Mouse (Mus musculus): ENCODE results near the gene Mau2. TPM values are rescaled to one million over a fixed set of nuclear protein-coding genes. Genes with fewer than 3 reads are reported as not detected.
"Not testable (repeated sequence)": the region's sequence is repeated elsewhere in the genome, so short reads cannot be mapped to it uniquely, and the experiment has no call there.

The Mau2 gene
- polyA plus RNA-seq, 1 experiment from 2014 or later, result 53.8 TPM

DNA sequence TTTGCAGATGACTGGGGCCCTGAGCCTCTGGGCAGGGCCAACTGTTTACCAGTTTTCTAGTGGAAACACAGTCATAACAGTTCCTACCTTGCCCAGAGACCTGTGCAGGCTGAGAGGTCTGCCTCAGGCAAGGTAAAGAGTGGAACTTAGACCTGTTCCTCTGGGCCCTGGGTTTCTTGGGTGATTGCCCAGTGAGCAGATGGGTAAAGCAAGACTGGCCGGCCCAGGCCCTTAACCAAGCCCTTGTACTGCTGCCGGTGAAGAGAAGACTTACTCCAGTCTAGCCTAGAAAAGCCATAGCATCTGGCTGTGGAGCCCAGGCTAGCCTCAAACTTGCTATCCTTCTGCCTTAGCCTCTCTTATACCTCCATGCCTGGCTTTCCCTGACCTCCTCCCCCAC lies 39.4 kb upstream of the Mau2 start:
- H3K9ac ChIP-seq (ENCODE audit: low read length), result no peak overlapping the region
- ATAC-seq (replicated peaks; ENCODE audit: low FRiP score), result no peak
- no peak overlapping the region for H3K27ac ChIP-seq (ENCODE audit: low read depth, low read length)
- WGBS, result 87% methylated on average over 2 of the region's 2 CpGs
- DNase-seq (ENCODE audit: low spot score), result no peak
- no peaks in the 10 kb centered on the region for H3K9me3 ChIP-seq (ENCODE audit: control insufficient read depth, low read length)
- no peaks in the 10 kb centered on the region for H3K36me3 ChIP-seq (ENCODE audit: control insufficient read depth, insufficient read depth, low read length)
- H3K4me2 ChIP-seq (ENCODE audit: low read depth, low read length, severe bottlenecking), result no peak overlapping the region
- no peak overlapping the region for H3K4me3 ChIP-seq (ENCODE audit: low read depth, low read length)
- H3K4me1 ChIP-seq (replicated peaks; ENCODE audit: control insufficient read depth, insufficient read depth, low read length), result peaks cover 12% of the 10 kb centered on the region; the same call in 1 of the 2 replicates
- peaks cover 44% of the 10 kb centered on the region for H3K27me3 ChIP-seq (ENCODE audit: control insufficient read depth, insufficient read depth, low read length)

DNA sequence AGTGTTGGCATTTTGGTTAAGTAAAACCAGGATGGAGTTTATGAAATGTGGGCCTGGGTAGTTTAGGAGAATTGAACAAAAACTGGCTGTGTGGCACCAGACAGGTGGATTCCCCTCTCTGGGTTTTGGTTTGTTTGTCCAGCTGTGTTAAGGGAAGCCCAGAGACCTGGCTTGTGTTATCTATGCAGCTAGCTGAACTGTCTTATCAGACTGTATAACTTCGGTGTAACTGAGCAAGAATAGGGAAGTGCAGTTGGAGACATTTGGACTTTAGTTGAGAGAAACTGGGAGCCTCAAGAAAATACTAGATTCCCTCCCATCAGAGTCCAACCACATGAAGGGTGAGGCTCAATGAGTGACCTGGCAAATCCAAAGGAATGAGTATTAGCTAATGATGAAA lies 31.1 kb upstream of the Mau2 start:
- 87% methylated on average over 1 of the region's 1 CpGs for WGBS
- H3K27ac ChIP-seq (ENCODE audit: low read depth, low read length), result no peak overlapping the region
- no peak for ATAC-seq (replicated peaks; ENCODE audit: low FRiP score)

DNA sequence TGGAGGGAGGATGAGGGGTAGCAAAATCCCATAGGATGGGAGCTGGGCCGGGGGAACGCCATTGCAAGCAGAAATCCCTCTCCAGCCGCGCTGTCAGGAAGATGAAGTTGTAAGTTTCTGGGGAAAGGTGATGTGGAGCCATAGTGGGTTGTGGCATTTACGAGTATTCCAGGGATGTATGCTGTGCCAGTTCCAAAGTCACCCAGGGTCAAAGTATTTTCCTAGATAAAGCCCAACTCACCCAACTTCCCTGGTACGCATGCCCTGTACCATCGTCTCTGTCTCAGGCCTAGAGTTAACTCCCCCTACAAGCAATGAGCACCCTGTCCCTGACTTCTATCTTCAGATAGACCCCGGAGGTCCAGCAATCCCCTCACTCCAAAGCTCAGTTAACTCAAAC lies 30.6 kb upstream of the Mau2 start:
- 63% methylated on average over 8 of the region's 8 CpGs for WGBS
- no peak for DNase-seq (ENCODE audit: low spot score)
- Histone ChIP-seq H3K9ac (ENCODE audit: low read length) (no peak overlapping the region), H3K36me3 (ENCODE audit: control insufficient read depth, insufficient read depth, low read length) (no peaks in the 10 kb centered on the region; the same call in 1 of the 2 replicates), H3K4me3 (ENCODE audit: low read depth, low read length) (no peak overlapping the region), H3K4me2 (ENCODE audit: low read depth, low read length, severe bottlenecking) (no peak overlapping the region), H3K4me1 (replicated peaks; ENCODE audit: control insufficient read depth, insufficient read depth, low read length) (0 out of 2 replicates have a peak, but pooled peaks cover 2% of the 10 kb centered on the region), H3K27ac (ENCODE audit: low read depth, low read length) (no peak overlapping the region), H3K27me3 (ENCODE audit: control insufficient read depth, insufficient read depth, low read length) (no peaks in the 10 kb centered on the region), H3K9me3 (ENCODE audit: control insufficient read depth, low read length) (no peaks in the 10 kb centered on the region)
- no peak for ATAC-seq (replicated peaks; ENCODE audit: low FRiP score)

More for the DNA sequence above, 31.1 kb upstream of the Mau2 start:
- H3K4me2 ChIP-seq (ENCODE audit: low read depth, low read length, severe bottlenecking), result no peak overlapping the region
- H3K9me3 ChIP-seq (ENCODE audit: control insufficient read depth, low read length), result no peaks in the 10 kb centered on the region
- H3K4me3 ChIP-seq (ENCODE audit: low read depth, low read length), result no peak overlapping the region
- H3K9ac ChIP-seq (ENCODE audit: low read length), result no peak overlapping the region
- 0 out of 2 replicates have a peak, but pooled peaks cover 2% of the 10 kb centered on the region for H3K4me1 ChIP-seq (replicated peaks; ENCODE audit: control insufficient read depth, insufficient read depth, low read length)
- H3K36me3 ChIP-seq (ENCODE audit: control insufficient read depth, insufficient read depth, low read length), result no peaks in the 10 kb centered on the region; the same call in 1 of the 2 replicates
- no peak for DNase-seq (ENCODE audit: low spot score)
- no peaks in the 10 kb centered on the region for H3K27me3 ChIP-seq (ENCODE audit: control insufficient read depth, insufficient read depth, low read length)

DNA sequence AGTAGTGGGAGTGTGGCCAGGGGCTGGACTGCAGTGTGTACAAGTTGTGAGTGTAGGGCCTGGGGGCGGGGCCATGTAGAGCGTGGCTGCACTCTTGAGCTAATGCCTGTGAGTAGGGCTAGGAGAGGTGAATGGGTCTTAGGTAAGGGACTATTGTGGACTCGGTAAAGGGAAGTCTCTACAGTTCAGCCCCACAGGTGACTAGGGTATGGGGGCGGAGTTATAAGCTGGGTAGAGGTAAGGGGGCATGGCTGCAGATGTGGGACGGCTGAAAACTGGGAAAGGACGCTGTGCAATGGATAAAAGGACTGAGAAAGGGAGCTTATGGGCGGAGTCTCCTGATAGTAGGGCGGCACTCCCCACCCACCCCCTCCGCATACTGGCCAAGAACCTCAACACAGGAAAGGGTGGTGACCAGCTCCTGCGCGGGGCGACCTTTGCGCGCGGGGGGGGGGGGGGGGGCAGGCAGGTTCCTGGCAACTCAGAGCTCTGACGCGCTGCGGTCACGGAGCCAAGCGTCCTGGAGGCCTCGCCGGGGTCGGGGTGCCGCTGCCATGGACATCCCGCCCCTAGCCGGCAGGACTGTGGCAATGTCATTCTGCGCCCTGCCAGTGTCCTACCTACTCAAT lies 30.0 kb upstream of the Mau2 start, which contains the start of gene Tm6sf2:
Tm6sf2 (plus strand) TSS at position 484 of the 629 bp plus-strand sequence.
- ATAC-seq (replicated peaks; ENCODE audit: low FRiP score) (peak; percentile 42; the same call in 1 of the 2 replicates), DNase-seq (ENCODE audit: low spot score) (peak; percentile 56)
- H3K27me3 ChIP-seq (ENCODE audit: control insufficient read depth, insufficient read depth, low read length), result no peaks in the 10 kb centered on the region
- no peak within 1 kb of the TSS for H3K4me2 ChIP-seq (ENCODE audit: low read depth, low read length, severe bottlenecking)
- 9% methylated on average over 24 of the region's 27 CpGs for WGBS
- H3K27ac ChIP-seq (ENCODE audit: low read depth, low read length), result no peak within 1 kb of the TSS
- no peak within 1 kb of the TSS for H3K9ac ChIP-seq (ENCODE audit: low read length)
- H3K4me3 ChIP-seq (ENCODE audit: low read depth, low read length), result no peak within 1 kb of the TSS
- no peaks in the 10 kb centered on the region; the same call in 1 of the 2 replicates for H3K36me3 ChIP-seq (ENCODE audit: control insufficient read depth, insufficient read depth, low read length)
- 0 out of 2 replicates have a peak, but pooled peaks cover 2% of the 10 kb centered on the region for H3K4me1 ChIP-seq (replicated peaks; ENCODE audit: control insufficient read depth, insufficient read depth, low read length)
- no peaks in the 10 kb centered on the region for H3K9me3 ChIP-seq (ENCODE audit: control insufficient read depth, low read length)

DNA sequence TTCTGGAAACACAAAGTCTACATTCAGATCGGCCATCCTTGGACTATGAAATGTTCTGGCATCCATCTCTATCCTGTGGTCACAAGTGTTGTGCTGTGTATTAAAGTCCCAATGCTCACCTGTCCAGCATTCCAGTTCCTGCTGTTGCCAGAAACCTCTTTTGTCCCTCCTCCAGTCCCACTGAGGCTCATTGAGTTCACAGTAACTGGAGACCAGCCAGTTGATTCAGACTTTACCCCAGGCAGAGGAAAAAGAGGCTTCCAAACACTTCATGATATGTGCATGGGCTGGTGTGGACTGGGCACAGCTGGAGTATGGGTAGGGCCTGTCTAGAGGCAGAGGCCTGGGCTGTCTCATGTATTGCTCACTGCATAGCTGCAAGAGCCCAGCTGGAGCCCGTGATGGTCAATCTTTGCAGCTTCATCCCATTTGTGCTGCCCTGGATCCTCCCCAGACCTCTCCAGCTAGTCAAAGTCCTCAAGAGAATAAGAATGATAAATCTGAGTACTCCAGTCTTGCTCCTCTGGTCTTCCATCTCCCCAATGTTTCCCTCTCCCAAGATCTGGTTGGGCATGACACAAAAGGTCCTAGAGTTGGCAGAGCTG lies 29.4 kb upstream of the Mau2 start:
- no peaks in the 10 kb centered on the region for H3K9me3 ChIP-seq (ENCODE audit: control insufficient read depth, low read length)
- DNase-seq (ENCODE audit: low spot score), result no peak
- peaks cover under 1% of the 10 kb centered on the region; the same call in 1 of the 2 replicates for H3K36me3 ChIP-seq (ENCODE audit: control insufficient read depth, insufficient read depth, low read length)
- 83% methylated on average over 2 of the region's 2 CpGs for WGBS
- H3K27me3 ChIP-seq (ENCODE audit: control insufficient read depth, insufficient read depth, low read length), result no peaks in the 10 kb centered on the region
- H3K4me2 ChIP-seq (ENCODE audit: low read depth, low read length, severe bottlenecking), result no peak overlapping the region
- no peak for ATAC-seq (replicated peaks; ENCODE audit: low FRiP score)
- no peak overlapping the region for H3K4me3 ChIP-seq (ENCODE audit: low read depth, low read length)
- H3K27ac ChIP-seq (ENCODE audit: low read depth, low read length), result no peak overlapping the region
- H3K4me1 ChIP-seq (replicated peaks; ENCODE audit: control insufficient read depth, insufficient read depth, low read length), result 0 out of 2 replicates have a peak, but pooled peaks cover 2% of the 10 kb centered on the region
- no peak overlapping the region for H3K9ac ChIP-seq (ENCODE audit: low read length)

DNA sequence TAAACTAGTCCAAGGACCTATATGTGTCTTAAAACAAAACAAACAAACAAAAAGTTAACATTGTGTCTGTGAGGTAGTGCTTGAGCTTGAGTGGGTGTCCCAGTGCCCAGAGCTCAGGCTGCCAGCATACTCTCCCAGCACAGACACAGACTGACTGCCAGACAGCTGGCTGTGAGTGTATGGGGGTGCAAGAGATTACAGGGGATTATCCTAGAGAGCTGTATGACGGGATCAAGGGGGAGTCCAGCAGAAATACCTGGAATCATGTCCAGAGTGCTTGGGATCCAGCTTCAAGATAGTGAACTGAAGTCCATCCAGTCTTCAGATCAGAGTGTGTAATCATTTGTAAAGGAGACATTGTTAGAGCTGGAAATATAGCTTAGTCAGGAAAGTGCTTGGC lies 15.2 kb upstream of the Mau2 start:
- H3K27ac ChIP-seq (ENCODE audit: low read depth, low read length), result no peak overlapping the region
- no peak overlapping the region for H3K9ac ChIP-seq (ENCODE audit: low read length)
- H3K4me2 ChIP-seq (ENCODE audit: low read depth, low read length, severe bottlenecking), result no peak overlapping the region
- H3K4me3 ChIP-seq (ENCODE audit: low read depth, low read length), result no peak overlapping the region
- 61% methylated on average over 1 of the region's 1 CpGs for WGBS
- no peaks in the 10 kb centered on the region for H3K27me3 ChIP-seq (ENCODE audit: control insufficient read depth, insufficient read depth, low read length)
- no peak for ATAC-seq (replicated peaks; ENCODE audit: low FRiP score)
- H3K9me3 ChIP-seq (ENCODE audit: control insufficient read depth, low read length), result no peaks in the 10 kb centered on the region
- no peak for DNase-seq (ENCODE audit: low spot score)
- H3K36me3 ChIP-seq (ENCODE audit: control insufficient read depth, insufficient read depth, low read length), result peaks cover 9% of the 10 kb centered on the region
- H3K4me1 ChIP-seq (replicated peaks; ENCODE audit: control insufficient read depth, insufficient read depth, low read length), result no peaks in the 10 kb centered on the region

DNA sequence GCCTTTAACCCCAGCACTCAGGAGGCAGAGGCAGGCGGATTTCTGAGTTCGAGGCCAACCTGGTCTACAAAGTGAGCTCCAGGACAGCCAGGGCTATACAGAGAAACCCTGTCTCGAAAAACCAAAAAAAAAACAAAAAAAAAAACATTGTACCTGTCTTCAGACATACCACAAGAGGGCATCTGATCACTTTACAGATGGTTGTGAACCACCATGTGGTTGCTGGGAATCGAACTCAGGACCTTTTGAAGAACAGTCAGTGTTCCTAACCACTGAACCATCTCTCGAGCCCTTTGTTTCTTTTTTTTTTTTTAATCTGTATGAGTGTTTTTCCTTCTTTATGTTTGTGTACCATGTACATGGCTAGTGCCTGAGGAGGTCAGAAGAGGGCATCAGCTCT lies 7.9 kb upstream of the Mau2 start:
- H3K4me1 ChIP-seq (replicated peaks; ENCODE audit: control insufficient read depth, insufficient read depth, low read length); H3K4me3 ChIP-seq (ENCODE audit: low read depth, low read length); H3K36me3 ChIP-seq (ENCODE audit: control insufficient read depth, insufficient read depth, low read length); H3K4me2 ChIP-seq (ENCODE audit: low read depth, low read length, severe bottlenecking); H3K9ac ChIP-seq (ENCODE audit: low read length); ATAC-seq (replicated peaks; ENCODE audit: low FRiP score); H3K27ac ChIP-seq (ENCODE audit: low read depth, low read length); DNase-seq (ENCODE audit: low spot score); H3K9me3 ChIP-seq (ENCODE audit: control insufficient read depth, low read length); H3K27me3 ChIP-seq (ENCODE audit: control insufficient read depth, insufficient read depth, low read length): not testable (repeated sequence)
- 93% methylated on average over 5 of the region's 5 CpGs for WGBS

DNA sequence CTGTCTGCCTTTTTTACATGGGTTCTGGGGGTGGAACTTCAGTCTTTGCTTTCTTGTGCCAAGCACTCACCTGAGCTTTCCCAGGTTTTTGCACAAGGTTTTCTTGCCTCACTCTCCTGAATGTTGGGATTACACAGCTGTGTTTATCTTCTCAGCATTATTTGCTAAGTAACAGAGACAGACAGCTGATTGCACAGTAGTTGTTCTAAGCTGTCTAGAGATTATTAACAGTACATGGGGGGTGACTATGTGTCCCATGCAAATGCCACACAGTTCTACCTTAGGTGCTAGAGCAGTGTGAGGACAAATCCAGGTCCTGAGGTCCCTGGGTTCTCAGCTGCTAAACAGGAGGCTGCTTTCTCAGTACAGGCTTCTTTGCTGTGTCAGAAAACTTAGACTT lies 7.1 kb upstream of the Mau2 start:
- Histone ChIP-seq H3K27ac (ENCODE audit: low read depth, low read length) (no peak overlapping the region), H3K9me3 (ENCODE audit: control insufficient read depth, low read length) (no peaks in the 10 kb centered on the region), H3K4me3 (ENCODE audit: low read depth, low read length) (no peak overlapping the region), H3K4me1 (replicated peaks; ENCODE audit: control insufficient read depth, insufficient read depth, low read length) (no peaks in the 10 kb centered on the region), H3K9ac (ENCODE audit: low read length) (no peak overlapping the region), H3K4me2 (ENCODE audit: low read depth, low read length, severe bottlenecking) (no peak overlapping the region), H3K27me3 (ENCODE audit: control insufficient read depth, insufficient read depth, low read length) (no peaks in the 10 kb centered on the region), H3K36me3 (ENCODE audit: control insufficient read depth, insufficient read depth, low read length) (peaks cover 9% of the 10 kb centered on the region)
- no peak for ATAC-seq (replicated peaks; ENCODE audit: low FRiP score)
- DNase-seq (ENCODE audit: low spot score), result no peak

All from forebrain, embryonic 11.5 days (tissue).